Mouse (Mus musculus): Measurements from ENCODE around the gene Akt3.

DNA sequence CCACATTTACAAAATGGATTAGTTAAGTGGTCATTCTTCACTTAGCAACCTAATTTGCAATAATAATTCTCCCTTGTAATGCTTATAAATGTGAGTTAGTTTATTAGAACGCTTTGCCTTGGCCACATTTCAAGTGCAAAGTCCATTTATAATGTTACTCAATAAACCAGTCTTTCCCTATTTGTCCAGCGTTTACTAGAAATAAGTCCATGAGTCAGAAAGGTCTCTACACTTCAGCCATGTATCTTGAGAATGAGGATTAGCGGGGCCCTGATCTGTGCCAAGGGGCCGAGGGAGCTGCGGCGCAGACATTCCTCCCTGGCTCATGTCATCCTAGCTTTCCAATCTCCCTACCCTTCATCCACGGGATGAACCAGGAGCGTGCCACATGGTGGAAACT is 275.3 kb downstream of the Akt3 start:
- TF ChIP-seq ZC3H11A (IDR thresholded peaks at IDR 0.05; ENCODE audit: borderline replicate concordance, low read depth, low read length) = no peak
- TF ChIP-seq HCFC1 (IDR thresholded peaks at IDR 0.05; ENCODE audit: borderline replicate concordance, insufficient read depth, low read length) = no peak
- TF ChIP-seq CHD2 (IDR thresholded peaks at IDR 0.05; ENCODE audit: low read depth, low read length) = no peak
- no peak for TF ChIP-seq MAFK (IDR thresholded peaks at IDR 0.05; ENCODE audit: insufficient read depth, low read depth, low read length)
- no peak for TF ChIP-seq ZNF384 (IDR thresholded peaks at IDR 0.05; ENCODE audit: low read depth, low read length)
